ENCODE assay signal across 9 mouse cellular contexts in the genomic region with DNA sequence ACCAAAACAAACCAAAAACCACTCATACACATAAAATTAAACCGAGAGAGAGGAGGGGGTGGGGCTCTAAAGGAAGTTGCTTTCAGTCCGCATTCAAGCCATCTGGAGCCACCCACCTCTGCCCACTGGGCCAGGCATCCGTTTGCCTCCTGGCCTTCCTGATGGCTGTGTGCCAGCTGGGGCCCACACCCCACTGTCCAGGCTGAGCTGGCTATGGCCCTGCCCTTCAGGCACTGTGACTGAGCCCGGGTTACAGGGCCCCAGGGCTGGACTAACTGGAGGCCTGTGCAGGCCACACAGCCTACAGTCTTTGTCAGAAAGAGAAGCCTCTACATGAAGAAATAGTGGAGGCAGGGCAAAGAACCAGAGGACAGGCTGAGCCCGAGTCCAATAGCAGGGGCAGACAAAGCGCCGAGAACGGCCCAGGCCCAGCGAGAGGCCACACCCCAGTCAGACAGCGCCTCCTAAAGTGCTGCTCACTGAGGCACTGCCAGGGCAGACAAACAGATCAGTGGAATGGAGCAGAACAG. TPM values are rescaled to one million over a fixed set of nuclear protein-coding genes. Genes with fewer than 3 reads are reported as not detected.
A peak's percentile ranks its signal among the peaks of the same experiment; 100 is the strongest.
DNase-seq lines count a peak whose midpoint lies in the region; ATAC-seq and TF ChIP-seq lines count a peak whose summit lies in the region.
"Had no signal": no experiment of that assay in that cellular context is flagged by ENCODE, and none has a peak within 500 bp of the region (broad histone marks: within the 10 kb centered on the region; RNA-seq: fewer than 3 reads in every experiment).

No protein-coding gene starts in this region.

- DNase-seq in gastrocnemius, postnatal 10 days: peak; percentile 35
- no peak for DNase-seq in gastrocnemius, postnatal 4 days (ENCODE audit: low spot score in 2 of 2)
- DNase-seq in right cerebral cortex, postnatal 14 days: no peak
- DNase-seq in c-Kit-positive CD71-positive TER-119-positive erythroid progenitor cells, embryonic 14.5 days (ENCODE audit: low spot score): no peak

- peaks cover 21% of the 10 kb centered on the region for H3K4me1 ChIP-seq in bone marrow macrophage, adult 2 months (ENCODE audit: control insufficient read depth, insufficient read depth, low read length)
- H3K4me1 ChIP-seq in hindbrain, embryonic 13.5 days (replicated peaks): peaks cover 23% of the 10 kb centered on the region
- H3K4me1 ChIP-seq in liver, embryonic 12.5 days: peaks cover 77% of the 10 kb centered on the region
- H3K4me1 ChIP-seq in midbrain, embryonic 16.5 days (ENCODE audit: control insufficient read depth, insufficient read depth, low read length): no peaks in the 10 kb centered on the region; the same call in 1 of the 2 replicates

- TF ChIP-seq CTCF in bone marrow macrophage, adult 2 months (IDR thresholded peaks at IDR 0.05; ENCODE audit: low read depth, low read length): no peak

- WGBS in hindbrain, embryonic 13.5 days: 47% methylated on average over 10 of the region's 10 CpGs
- WGBS in liver, embryonic 12.5 days (ENCODE audit: insufficient replicate concordance): 39% methylated on average over 10 of the region's 10 CpGs
- WGBS in midbrain, embryonic 16.5 days: 61% methylated on average over 10 of the region's 10 CpGs

- H3K4me3 ChIP-seq in bone marrow macrophage, adult 2 months (ENCODE audit: insufficient read depth, low read length): no peak overlapping the region
- H3K4me3 ChIP-seq in hindbrain, embryonic 13.5 days: no peak overlapping the region
- no peak overlapping the region for H3K4me3 ChIP-seq in liver, embryonic 12.5 days
- H3K4me3 ChIP-seq in midbrain, embryonic 16.5 days (ENCODE audit: low read depth, low read length): no peak overlapping the region

- no peak overlapping the region for H3K9ac ChIP-seq in hindbrain, embryonic 13.5 days
- H3K9ac ChIP-seq in liver, embryonic 12.5 days: peak overlapping the region; percentile 62
- H3K9ac ChIP-seq in midbrain, embryonic 16.5 days (ENCODE audit: low read depth, low read length): peak overlapping the region; percentile 41; the same call in 1 of the 2 replicates

- H3K27me3 ChIP-seq in hindbrain, embryonic 13.5 days: 0 out of 2 replicates have a peak, but pooled peaks cover 2% of the 10 kb centered on the region
- H3K27me3 ChIP-seq in liver, embryonic 12.5 days (replicated peaks): no peaks in the 10 kb centered on the region
- no peaks in the 10 kb centered on the region for H3K27me3 ChIP-seq in midbrain, embryonic 16.5 days (ENCODE audit: control insufficient read depth, insufficient read depth, low read depth, low read length)

- H3K4me2 ChIP-seq in hindbrain, embryonic 13.5 days: no peak overlapping the region
- H3K4me2 ChIP-seq in liver, embryonic 12.5 days: peak overlapping the region; percentile 55
- H3K4me2 ChIP-seq in midbrain, embryonic 16.5 days (ENCODE audit: low read length): no peak overlapping the region

- peak overlapping the region; percentile 50 for H3K27ac ChIP-seq in bone marrow macrophage, adult 2 months (ENCODE audit: insufficient read depth, low read depth, low read length)
- H3K27ac ChIP-seq in hindbrain, embryonic 13.5 days: peak overlapping the region; percentile 15
- peak overlapping the region; percentile 72 for H3K27ac ChIP-seq in liver, embryonic 12.5 days
- H3K27ac ChIP-seq in midbrain, embryonic 16.5 days (ENCODE audit: low read length): 0 out of 2 replicates have a peak overlapping the region, but pooled peaks have one; percentile 9

- H3K36me3 ChIP-seq in hindbrain, embryonic 13.5 days: peaks cover 6% of the 10 kb centered on the region; the same call in 1 of the 2 replicates
- H3K36me3 ChIP-seq in liver, embryonic 12.5 days: peaks cover 35% of the 10 kb centered on the region
- no peaks in the 10 kb centered on the region; the same call in 1 of the 2 replicates for H3K36me3 ChIP-seq in midbrain, embryonic 16.5 days (ENCODE audit: control insufficient read depth, insufficient read depth, low read length)
- H3K36me3 ChIP-seq: G1E had no signal

- no peaks in the 10 kb centered on the region for H3K9me3 ChIP-seq in hindbrain, embryonic 13.5 days
- no peaks in the 10 kb centered on the region for H3K9me3 ChIP-seq in liver, embryonic 12.5 days (replicated peaks)
- no peaks in the 10 kb centered on the region for H3K9me3 ChIP-seq in midbrain, embryonic 16.5 days (replicated peaks; ENCODE audit: control insufficient read depth, low read length, poor library complexity, severe bottlenecking)
- H3K9me3 ChIP-seq: G1E had no signal

- ATAC-seq in hindbrain, embryonic 13.5 days (ENCODE audit: low FRiP score): peak; percentile 58; the same call in 1 of the 2 replicates
- peak; percentile 72 for ATAC-seq in liver, embryonic 12.5 days
- peak; percentile 56; the same call in 1 of the 2 replicates for ATAC-seq in midbrain, embryonic 16.5 days

- no peak for TF ChIP-seq POLR2A in bone marrow macrophage, adult 2 months (IDR thresholded peaks at IDR 0.05; ENCODE audit: borderline replicate concordance, low read depth, low read length)

RNA-seq across cellular contexts. Expression of a gene that starts 13.0 kb away (rescaled TPM):
- total RNA-seq in gastrocnemius, postnatal 10 days (2021): 1 to 10 TPM; 4.7 TPM
- total RNA-seq in gastrocnemius, postnatal 4 days (2021): 1 to 10 TPM; 6.8 to 8.6 TPM
- polyA plus RNA-seq in bone marrow macrophage, adult 2 months (2012; ENCODE audit: insufficient read depth, insufficient read length, missing spikeins): 9.1 and 11.5 TPM in 2 replicates
- polyA plus RNA-seq in hindbrain, embryonic 13.5 days (2015; fragmentation: Nextera tagmentation; extraction: Ambion mirVana): 15.3 and 16.3 TPM in 2 replicates
- polyA plus RNA-seq in liver, embryonic 12.5 days (2016; fragmentation: Nextera tagmentation; extraction: Ambion mirVana): 20.0 and 23.5 TPM in 2 replicates
- polyA plus RNA-seq in midbrain, embryonic 16.5 days (2015; fragmentation: Nextera tagmentation; extraction: Ambion mirVana): 23.5 and 24.0 TPM in 2 replicates

RNA-seq across cellular contexts. Expression of a gene that starts 19.8 kb away (rescaled TPM):
- total RNA-seq in gastrocnemius, postnatal 10 days (2021): under 1 TPM; 0.21 to 0.27 TPM
- under 1 TPM; 0.32 to 0.36 TPM for total RNA-seq in gastrocnemius, postnatal 4 days (2021)
- polyA plus RNA-seq in bone marrow macrophage, adult 2 months (2012; ENCODE audit: insufficient read depth, insufficient read length, missing spikeins): not detected in 2 replicates
- 0.30 and 0.49 TPM in 2 replicates for polyA plus RNA-seq in hindbrain, embryonic 13.5 days (2015; fragmentation: Nextera tagmentation; extraction: Ambion mirVana)
- polyA plus RNA-seq in liver, embryonic 12.5 days (2016; fragmentation: Nextera tagmentation; extraction: Ambion mirVana): 0.89 TPM in 2 replicates
- 0.35 TPM in 2 replicates for polyA plus RNA-seq in midbrain, embryonic 16.5 days (2015; fragmentation: Nextera tagmentation; extraction: Ambion mirVana)
- polyA plus RNA-seq: G1E had no signal

RNA-seq across cellular contexts. Expression of a gene that starts 34.2 kb away (rescaled TPM):
- total RNA-seq in gastrocnemius, postnatal 10 days (2021): not detected
- total RNA-seq in gastrocnemius, postnatal 4 days (2021): not detected
- polyA plus RNA-seq in bone marrow macrophage, adult 2 months (2012; ENCODE audit: insufficient read depth, insufficient read length, missing spikeins): 0.31 and 0.45 TPM in 2 replicates
- polyA plus RNA-seq in hindbrain, embryonic 13.5 days (2015; fragmentation: Nextera tagmentation; extraction: Ambion mirVana): 0.27 TPM in 1 of 2 replicates, not detected in the other
- not detected in 2 replicates for polyA plus RNA-seq in liver, embryonic 12.5 days (2016; fragmentation: Nextera tagmentation; extraction: Ambion mirVana)
- 0.45 and 0.57 TPM in 2 replicates for polyA plus RNA-seq in midbrain, embryonic 16.5 days (2015; fragmentation: Nextera tagmentation; extraction: Ambion mirVana)

RNA-seq across cellular contexts. Expression of a gene that starts 45.7 kb away (rescaled TPM):
- 1 to 10 TPM; 7.0 TPM for total RNA-seq in gastrocnemius, postnatal 10 days (2021)
- total RNA-seq in gastrocnemius, postnatal 4 days (2021): 1 to 10 TPM; 7.0 to 7.1 TPM
- polyA plus RNA-seq in bone marrow macrophage, adult 2 months (2012; ENCODE audit: insufficient read depth, insufficient read length, missing spikeins): 19.9 and 26.4 TPM in 2 replicates
- 17.3 and 18.4 TPM in 2 replicates for polyA plus RNA-seq in hindbrain, embryonic 13.5 days (2015; fragmentation: Nextera tagmentation; extraction: Ambion mirVana)
- 14.4 TPM in 2 replicates for polyA plus RNA-seq in liver, embryonic 12.5 days (2016; fragmentation: Nextera tagmentation; extraction: Ambion mirVana)
- 22.5 and 22.8 TPM in 2 replicates for polyA plus RNA-seq in midbrain, embryonic 16.5 days (2015; fragmentation: Nextera tagmentation; extraction: Ambion mirVana)

Comparison
In these comparisons a context has a peak if more than half of its experiments do, and no peak if none do; other contexts are left out.
1. H3K27ac ChIP-seq: peak in every context shown above with its lines; median percentile 72 in liver, embryonic 12.5 days; 50 in bone marrow macrophage, adult 2 months; 15 in hindbrain, embryonic 13.5 days; 9 in midbrain, embryonic 16.5 days.